ENCODE assay signal across 28 mouse cellular contexts in genomic region chr5:27278120-27278645, GRCm38 (mm10).
"Had no signal": no experiment of that assay in that cellular context is flagged by ENCODE, and none has a peak within 500 bp of the region (broad histone marks: within the 10 kb centered on the region; RNA-seq: fewer than 3 reads in every experiment).

No protein-coding gene starts in this region.

- H3K4me3 ChIP-seq: embryonic facial prominence, embryonic 10.5 days; embryonic facial prominence, embryonic 12.5 days; embryonic facial prominence, embryonic 13.5 days; embryonic facial prominence, embryonic 15.5 days; erythroblast, embryonic 14.5 days; forebrain, embryonic 10.5 days; forebrain, embryonic 12.5 days; forebrain, embryonic 13.5 days; forebrain, embryonic 15.5 days; gastrocnemius, adult 2 months had no signal

- DNase-seq: cerebellum, adult 18-20 months; cerebellum, adult 2 months; cerebellum, adult 8-10 months; cerebellum, adult 9-10 months; cerebellum, adult 9-11 months; cerebellum, postnatal 10 days; cerebellum, postnatal 14 days; cerebellum, postnatal 25 days; cerebellum, postnatal 36 days; embryo, embryonic 11 days; forebrain, postnatal 0 days; gastrocnemius, adult 2 months; gastrocnemius, postnatal 10 days; gastrocnemius, postnatal 14 days; gastrocnemius, postnatal 25 days; gastrocnemius, postnatal 36 days; heart, adult 11 months had no signal

- H3K9me3 ChIP-seq: embryonic facial prominence, embryonic 10.5 days; embryonic facial prominence, embryonic 12.5 days; embryonic facial prominence, embryonic 13.5 days; embryonic facial prominence, embryonic 15.5 days; forebrain, embryonic 10.5 days; forebrain, embryonic 12.5 days; forebrain, embryonic 13.5 days; forebrain, embryonic 15.5 days had no signal

- H3K27ac ChIP-seq: embryonic facial prominence, embryonic 10.5 days; embryonic facial prominence, embryonic 12.5 days; embryonic facial prominence, embryonic 13.5 days; embryonic facial prominence, embryonic 15.5 days; forebrain, embryonic 10.5 days; forebrain, embryonic 12.5 days; forebrain, embryonic 13.5 days; forebrain, embryonic 15.5 days; gastrocnemius, adult 2 months had no signal

- H3K4me1 ChIP-seq: embryonic facial prominence, embryonic 10.5 days; embryonic facial prominence, embryonic 12.5 days; embryonic facial prominence, embryonic 13.5 days; embryonic facial prominence, embryonic 15.5 days; forebrain, embryonic 12.5 days; forebrain, embryonic 13.5 days; forebrain, embryonic 15.5 days had no signal

- H3K27me3 ChIP-seq: embryonic facial prominence, embryonic 12.5 days; embryonic facial prominence, embryonic 13.5 days; embryonic facial prominence, embryonic 15.5 days; forebrain, embryonic 12.5 days; forebrain, embryonic 13.5 days; forebrain, embryonic 15.5 days had no signal

- H3K4me2 ChIP-seq: embryonic facial prominence, embryonic 12.5 days; embryonic facial prominence, embryonic 13.5 days; embryonic facial prominence, embryonic 15.5 days; forebrain, embryonic 12.5 days; forebrain, embryonic 13.5 days; forebrain, embryonic 15.5 days had no signal

- H3K36me3 ChIP-seq: embryonic facial prominence, embryonic 10.5 days; embryonic facial prominence, embryonic 12.5 days; embryonic facial prominence, embryonic 13.5 days; embryonic facial prominence, embryonic 15.5 days; forebrain, embryonic 10.5 days; forebrain, embryonic 12.5 days; forebrain, embryonic 15.5 days had no signal

- ATAC-seq: forebrain, embryonic 13.5 days; forebrain, embryonic 14.5 days; forebrain, embryonic 15.5 days; forebrain, embryonic 16.5 days; forebrain, postnatal 0 days had no signal

- H3K9ac ChIP-seq: embryonic facial prominence, embryonic 12.5 days; embryonic facial prominence, embryonic 13.5 days; embryonic facial prominence, embryonic 15.5 days; forebrain, embryonic 12.5 days; forebrain, embryonic 13.5 days; forebrain, embryonic 15.5 days; forebrain, postnatal 0 days had no signal
